Mouse (Mus musculus) hindbrain, embryonic 16.5 days (tissue): Measurements from ENCODE around the gene Msmo1. TPM values are rescaled to one million over a fixed set of nuclear protein-coding genes. Genes with fewer than 3 reads are reported as not detected.

ENCODE experiments used
- ATAC-seq: fragments of 200-750 bp; cut with Nextera tagmentation; 2 replicates; pipeline ENCODE4 v1.8.0; 2017; ENCODE audit warnings: moderate TSS enrichment, moderate library complexity
- H3K27ac ChIP-seq: fragments of 300-500 bp; sonication (generic); 2 replicates; pipeline ENCODE4 v1.5.1; 2014; ENCODE audit warnings: low read depth, mild to moderate bottlenecking, control low read depth, low read length, moderate library complexity
- H3K27me3 ChIP-seq: fragments of 300-500 bp; sonication (generic); replicated peaks from 2 replicates; pipeline ENCODE4 v1.6.1; 2014; ENCODE audit warnings: low read length; ENCODE audit not compliant: control insufficient read depth, insufficient read depth
- H3K36me3 ChIP-seq: fragments of 300-500 bp; sonication (generic); 2 replicates; pipeline ENCODE4 v1.6.1; 2014; ENCODE audit warnings: mild to moderate bottlenecking, low read length, moderate library complexity, mixed read lengths; ENCODE audit not compliant: control insufficient read depth, insufficient read depth
- H3K4me1 ChIP-seq: fragments of 300-500 bp; sonication (generic); 2 replicates; pipeline ENCODE4 v1.6.1; 2014; ENCODE audit warnings: low read depth, low read length; ENCODE audit not compliant: control insufficient read depth, insufficient read depth
- H3K4me2 ChIP-seq: fragments of 300-500 bp; sonication (generic); 2 replicates; pipeline ENCODE4 v1.6.1; 2014; ENCODE audit warnings: mild to moderate bottlenecking, low read length, control low read depth, moderate library complexity
- H3K4me3 ChIP-seq: fragments of 300-500 bp; sonication (generic); 2 replicates; pipeline ENCODE4 v1.5.1; 2014; ENCODE audit warnings: mild to moderate bottlenecking, low read length, control low read depth, moderate library complexity
- H3K9ac ChIP-seq: fragments of 300-500 bp; sonication (generic); 2 replicates; pipeline ENCODE4 v1.6.1; 2014; ENCODE audit warnings: low read depth, mild to moderate bottlenecking, control low read depth, low read length, moderate library complexity
- H3K9me3 ChIP-seq: fragments of 300-500 bp; sonication (generic); 2 replicates; pipeline ENCODE4 v1.6.1; 2014; ENCODE audit warnings: mild to moderate bottlenecking, low read length, moderate library complexity; ENCODE audit not compliant: control insufficient read depth
- WGBS: fragments of 180-500 bp; shearing (Covaris S2); extraction: QIAGEN DNeasy Blood & Tissue Kit; methylation state at CpG from one replicate; pipeline ENCODE4 v1.1.7; 2014; 5-methylcytosine and 5-hydroxymethylcytosine counted together
- polyA plus RNA-seq: library from polyadenylated mRNA; unstranded; fragments of >200 nt; fragmentation: Nextera tagmentation; extraction: Ambion mirVana; gene quantifications from 2 replicates; pipeline ENCODE4 v1.2.1, GENCODE M21; 2015

The Msmo1 gene
- polyA plus RNA-seq, 1 experiment from 2014 or later = 179 TPM

DNA sequence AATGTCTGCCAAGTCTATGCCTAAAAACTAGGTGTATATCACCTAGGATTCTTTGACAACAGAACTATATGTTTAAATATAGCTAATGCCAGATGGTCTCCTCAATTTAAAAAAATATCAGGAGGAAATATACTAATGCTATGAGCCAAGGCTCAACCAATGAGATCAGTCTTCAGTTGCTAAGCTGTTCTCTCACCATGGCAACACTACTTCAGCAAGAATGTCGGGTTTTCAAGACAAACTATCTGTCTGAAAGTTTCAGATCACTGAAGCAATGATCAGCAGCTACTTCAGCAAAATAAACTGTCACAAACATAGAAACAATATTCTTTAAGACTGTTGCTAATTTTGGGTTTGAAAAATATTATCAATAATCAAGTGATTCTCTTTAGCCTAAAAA lies 61.7 kb downstream of the Msmo1 start:
- Histone ChIP-seq H3K27me3 (no peaks in the 10 kb centered on the region), H3K4me3 (no peak overlapping the region), H3K4me1 (peaks cover 3% of the 10 kb centered on the region; the same call in 1 of the 2 replicates), H3K9ac (no peak overlapping the region), H3K4me2 (no peak overlapping the region), H3K27ac (no peak overlapping the region), H3K9me3 (no peaks in the 10 kb centered on the region), H3K36me3 (no peaks in the 10 kb centered on the region)
- 3% methylated on average over 1 of the region's 1 CpGs for WGBS
- ATAC-seq = no peak

Other genes with a start within 250 kb of the Msmo1 start
- 718 and 866 TPM in 2 replicates for gene Cpe, start 40.7 kb downstream of the Msmo1 start, polyA plus RNA-seq
- gene Klhl2, start 116.2 kb upstream of the Msmo1 start, polyA plus RNA-seq = 16.3 and 18.3 TPM in 2 replicates
- 34.9 and 39.8 TPM in 2 replicates for gene Tmem192, start 213.4 kb upstream of the Msmo1 start, polyA plus RNA-seq